Mouse (Mus musculus): ENCODE results near the gene Adcy1.

The Adcy1 gene

GRCm38 (mm10) chr11:7047584-7047983 is 15.7 kb upstream of the Adcy1 start:
- Histone ChIP-seq H3K27me3 (ENCODE audit: insufficient read depth, low read length) (no peaks in the 10 kb centered on the region), H3K36me3 (ENCODE audit: insufficient read depth, low read length) (no peaks in the 10 kb centered on the region), H3K4me3 (replicated peaks; ENCODE audit: low read length) (no peak overlapping the region), H3K4me1 (replicated peaks; ENCODE audit: low read depth, low read length) (no peaks in the 10 kb centered on the region), H3K9me3 (ENCODE audit: low read length) (peaks cover 4% of the 10 kb centered on the region; the same call in 1 of the 2 replicates)
- TF ChIP-seq CTCF (conservative IDR thresholded peaks at IDR 0.05; ENCODE audit: low read length) = no peak
- no peak for TF ChIP-seq POU5F1 (IDR thresholded peaks at IDR 0.05; ENCODE audit: borderline replicate concordance, low read length)
- no peak for TF ChIP-seq NANOG (IDR thresholded peaks at IDR 0.05; ENCODE audit: borderline replicate concordance, low read length)

- H3K4me1 ChIP-seq (replicated peaks; ENCODE audit: low read depth, low read length) = peaks cover 14% of the 10 kb centered on the region
- no peaks in the 10 kb centered on the region for H3K9me3 ChIP-seq (ENCODE audit: low read length)
- no peak for TF ChIP-seq POU5F1 (IDR thresholded peaks at IDR 0.05; ENCODE audit: borderline replicate concordance, low read length)
- peaks cover 37% of the 10 kb centered on the region for H3K27me3 ChIP-seq (ENCODE audit: insufficient read depth, low read length)
- H3K4me3 ChIP-seq (replicated peaks; ENCODE audit: low read length) = no peak overlapping the region
- H3K36me3 ChIP-seq (ENCODE audit: insufficient read depth, low read length) = no peaks in the 10 kb centered on the region
Observed at GRCm38 (mm10) chr11:7053710-7054109, 9.6 kb upstream of the Adcy1 start.

GRCm38 (mm10) chr11:7054662-7055265 is 8.5 kb upstream of the Adcy1 start:
- H3K4me1 ChIP-seq (replicated peaks; ENCODE audit: low read depth, low read length) = peaks cover 14% of the 10 kb centered on the region
- H3K27me3 ChIP-seq (ENCODE audit: insufficient read depth, low read length) = peaks cover 45% of the 10 kb centered on the region
- no peaks in the 10 kb centered on the region for H3K36me3 ChIP-seq (ENCODE audit: insufficient read depth, low read length)
- TF ChIP-seq CTCF (conservative IDR thresholded peaks at IDR 0.05; ENCODE audit: low read length) (no peak), POU5F1 (IDR thresholded peaks at IDR 0.05; ENCODE audit: borderline replicate concordance, low read length) (no peak), NANOG (IDR thresholded peaks at IDR 0.05; ENCODE audit: borderline replicate concordance, low read length) (no peak)
- no peak overlapping the region for H3K4me3 ChIP-seq (replicated peaks; ENCODE audit: low read length)
- no peaks in the 10 kb centered on the region for H3K9me3 ChIP-seq (ENCODE audit: low read length)

GRCm38 (mm10) chr11:7055455-7056017 is 7.8 kb upstream of the Adcy1 start:
- peaks cover 14% of the 10 kb centered on the region for H3K4me1 ChIP-seq (replicated peaks; ENCODE audit: low read depth, low read length)
- TF ChIP-seq NANOG (IDR thresholded peaks at IDR 0.05; ENCODE audit: borderline replicate concordance, low read length) = no peak
- no peak for TF ChIP-seq CTCF (conservative IDR thresholded peaks at IDR 0.05; ENCODE audit: low read length)
- TF ChIP-seq POU5F1 (IDR thresholded peaks at IDR 0.05; ENCODE audit: borderline replicate concordance, low read length) = no peak
- no peaks in the 10 kb centered on the region for H3K36me3 ChIP-seq (ENCODE audit: insufficient read depth, low read length)
- H3K27me3 ChIP-seq (ENCODE audit: insufficient read depth, low read length) = peaks cover 53% of the 10 kb centered on the region
- H3K4me3 ChIP-seq (replicated peaks; ENCODE audit: low read length) = no peak overlapping the region; the same call in 1 of the 2 replicates
- no peaks in the 10 kb centered on the region for H3K9me3 ChIP-seq (ENCODE audit: low read length)

- Histone ChIP-seq H3K4me3 (replicated peaks; ENCODE audit: low read length) (no peak overlapping the region), H3K9me3 (ENCODE audit: low read length) (no peaks in the 10 kb centered on the region), H3K36me3 (ENCODE audit: insufficient read depth, low read length) (no peaks in the 10 kb centered on the region), H3K27me3 (ENCODE audit: insufficient read depth, low read length) (peaks cover 58% of the 10 kb centered on the region), H3K4me1 (replicated peaks; ENCODE audit: low read depth, low read length) (peaks cover 14% of the 10 kb centered on the region)
- TF ChIP-seq NANOG (IDR thresholded peaks at IDR 0.05; ENCODE audit: borderline replicate concordance, low read length) (no peak), POU5F1 (IDR thresholded peaks at IDR 0.05; ENCODE audit: borderline replicate concordance, low read length) (no peak), CTCF (conservative IDR thresholded peaks at IDR 0.05; ENCODE audit: low read length) (no peak)
Observed at GRCm38 (mm10) chr11:7056121-7056520, 7.2 kb upstream of the Adcy1 start.

GRCm38 (mm10) chr11:7057781-7058180 is 5.5 kb upstream of the Adcy1 start:
- Histone ChIP-seq H3K36me3 (ENCODE audit: insufficient read depth, low read length) (no peaks in the 10 kb centered on the region), H3K4me1 (replicated peaks; ENCODE audit: low read depth, low read length) (peaks cover 19% of the 10 kb centered on the region), H3K27me3 (ENCODE audit: insufficient read depth, low read length) (peaks cover 75% of the 10 kb centered on the region), H3K4me3 (replicated peaks; ENCODE audit: low read length) (no peak overlapping the region), H3K9me3 (ENCODE audit: low read length) (no peaks in the 10 kb centered on the region)
- no peak for TF ChIP-seq POU5F1 (IDR thresholded peaks at IDR 0.05; ENCODE audit: borderline replicate concordance, low read length)
- TF ChIP-seq NANOG (IDR thresholded peaks at IDR 0.05; ENCODE audit: borderline replicate concordance, low read length) = no peak
- TF ChIP-seq CTCF (conservative IDR thresholded peaks at IDR 0.05; ENCODE audit: low read length) = no peak

DNA sequence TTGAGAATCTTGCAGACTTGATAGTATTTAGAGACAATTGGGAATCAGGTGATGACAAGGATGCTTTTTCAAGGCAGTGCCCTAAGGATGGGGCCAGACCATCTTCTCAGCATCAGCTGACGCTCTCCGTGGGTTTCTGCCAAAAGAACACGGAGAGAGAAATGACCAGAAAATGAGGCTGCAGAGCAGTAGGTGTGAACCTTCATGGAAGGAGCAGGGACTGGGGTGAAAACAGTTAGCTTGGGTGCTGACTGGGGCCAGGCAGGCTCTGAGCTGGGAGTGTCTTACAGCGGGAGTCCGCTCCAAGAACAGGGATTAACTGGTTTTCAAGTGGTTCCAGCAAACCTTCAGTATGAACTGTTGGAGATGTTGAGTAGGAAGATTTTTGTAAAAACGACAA is 1.3 kb upstream of the Adcy1 start:
- H3K4me3 ChIP-seq (replicated peaks; ENCODE audit: low read length) = no peak overlapping the region
- H3K36me3 ChIP-seq (ENCODE audit: insufficient read depth, low read length) = no peaks in the 10 kb centered on the region
- TF ChIP-seq POU5F1 (IDR thresholded peaks at IDR 0.05; ENCODE audit: borderline replicate concordance, low read length) (no peak), CTCF (conservative IDR thresholded peaks at IDR 0.05; ENCODE audit: low read length) (no peak), NANOG (IDR thresholded peaks at IDR 0.05; ENCODE audit: borderline replicate concordance, low read length) (no peak)
- H3K27me3 ChIP-seq (ENCODE audit: insufficient read depth, low read length) = peaks cover 91% of the 10 kb centered on the region
- H3K4me1 ChIP-seq (replicated peaks; ENCODE audit: low read depth, low read length) = peaks cover 40% of the 10 kb centered on the region
- no peaks in the 10 kb centered on the region for H3K9me3 ChIP-seq (ENCODE audit: low read length)

- Histone ChIP-seq H3K36me3 (ENCODE audit: insufficient read depth, low read length) (no peaks in the 10 kb centered on the region), H3K4me3 (replicated peaks; ENCODE audit: low read length) (peak overlapping the region; percentile 81), H3K27me3 (ENCODE audit: insufficient read depth, low read length) (peaks cover 91% of the 10 kb centered on the region), H3K9me3 (ENCODE audit: low read length) (no peaks in the 10 kb centered on the region), H3K4me1 (replicated peaks; ENCODE audit: low read depth, low read length) (peaks cover 46% of the 10 kb centered on the region)
- TF ChIP-seq POU5F1 (IDR thresholded peaks at IDR 0.05; ENCODE audit: borderline replicate concordance, low read length) (no peak), CTCF (conservative IDR thresholded peaks at IDR 0.05; ENCODE audit: low read length) (no peak), NANOG (IDR thresholded peaks at IDR 0.05; ENCODE audit: borderline replicate concordance, low read length) (no peak)
Observed at GRCm38 (mm10) chr11:7062566-7062965, 723 bp upstream of the Adcy1 start.

Measured in E14TG2a.4 (cell line).